Mouse (Mus musculus): ENCODE results near the gene Vgll4.
A peak's percentile ranks its signal among the peaks of the same experiment; 100 is the strongest.

DNA sequence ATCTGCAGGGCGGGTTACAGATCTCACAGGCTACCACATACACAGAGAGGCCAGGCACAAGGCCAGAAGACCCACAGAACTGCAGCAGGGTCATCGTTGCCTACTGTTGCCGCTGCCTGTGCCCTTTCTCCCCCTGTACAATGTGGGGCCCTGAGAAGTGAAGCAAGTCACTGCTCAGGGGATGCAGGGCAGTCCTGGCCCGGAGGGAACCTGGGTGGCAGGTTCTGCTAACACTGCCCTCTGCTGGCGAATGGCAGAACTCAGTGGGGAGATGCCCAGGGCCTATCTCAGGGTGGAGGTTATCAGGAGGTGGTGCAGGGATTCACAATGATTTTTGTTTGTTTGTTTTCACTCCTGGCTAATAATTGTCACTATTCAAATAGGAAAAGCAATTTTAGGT, 37.9 kb upstream of the Vgll4 start:
- TF ChIP-seq POLR2A (IDR thresholded peaks at IDR 0.05; ENCODE audit: extremely low read depth, insufficient read depth, low read length) = no peak
- TF ChIP-seq CTCF (IDR thresholded peaks at IDR 0.05; ENCODE audit: low read depth, low read length) = peak; percentile 96

Data from liver, adult 2 months (tissue).